Mouse (Mus musculus) midbrain, postnatal 0 days (tissue): Measurements from ENCODE around the gene Rbms2. TPM values are rescaled to one million over a fixed set of nuclear protein-coding genes. Genes with fewer than 3 reads are reported as not detected.
"Not testable (repeated sequence)": the region's sequence is repeated elsewhere in the genome, so short reads cannot be mapped to it uniquely, and the experiment has no call there.

Experiments used
- ATAC-seq: fragments of 200-750 bp; cut with Nextera tagmentation; 2 replicates; pipeline ENCODE4 v1.8.0; 2017; ENCODE audit warnings: moderate number of reproducible peaks, mild to moderate bottlenecking, moderate TSS enrichment, moderate library complexity; ENCODE audit not compliant: low FRiP score
- DNase-seq: peaks from one replicate; pipeline ENCODE4 v3.0.0-alpha.2; 2015; ENCODE audit warnings: low spot score
- H3K27ac ChIP-seq: fragments of 300-500 bp; sonication (generic); 2 replicates; pipeline ENCODE4 v1.5.1; 2014; ENCODE audit warnings: low read depth, mild to moderate bottlenecking, low read length, mixed read lengths
- H3K27me3 ChIP-seq: fragments of 300-500 bp; sonication (generic); 2 replicates; pipeline ENCODE4 v1.6.1; 2014; ENCODE audit warnings: low read length, control low read depth, mixed read lengths; ENCODE audit not compliant: insufficient read depth
- H3K36me3 ChIP-seq: fragments of 300-500 bp; sonication (generic); 2 replicates; pipeline ENCODE4 v1.6.1; 2014; ENCODE audit warnings: low read length, control low read depth, mixed read lengths; ENCODE audit not compliant: insufficient read depth
- H3K4me1 ChIP-seq: fragments of 300-500 bp; sonication (generic); 2 replicates; pipeline ENCODE4 v1.6.1; 2014; ENCODE audit warnings: mild to moderate bottlenecking, control low read depth, antibody characterized with exemption, low read length, mixed read lengths; ENCODE audit not compliant: insufficient read depth
- H3K4me2 ChIP-seq: fragments of 300-500 bp; sonication (generic); 2 replicates; pipeline ENCODE4 v1.6.1; 2014; ENCODE audit warnings: low read depth, mild to moderate bottlenecking, low read length, mixed read lengths; ENCODE audit not compliant: poor library complexity, severe bottlenecking
- H3K4me3 ChIP-seq: fragments of 300-500 bp; sonication (generic); 2 replicates; pipeline ENCODE4 v1.5.1; 2014; ENCODE audit warnings: low read depth, mild to moderate bottlenecking, low read length, moderate library complexity
- H3K9ac ChIP-seq: fragments of 300-500 bp; sonication (generic); replicated peaks from 2 replicates; pipeline ENCODE4 v1.6.1; 2014; ENCODE audit warnings: mild to moderate bottlenecking, low read length, moderate library complexity, mixed read lengths; ENCODE audit not compliant: poor library complexity, severe bottlenecking
- H3K9me3 ChIP-seq: fragments of 300-500 bp; sonication (generic); 2 replicates; pipeline ENCODE4 v1.6.1; 2016; ENCODE audit warnings: low read length, control low read depth
- CTCF ChIP-seq: IDR thresholded peaks from 2 replicates; pipeline ENCODE4 v1.5.1; 2016; ENCODE audit warnings: antibody characterized with exemption, mild to moderate bottlenecking
- WGBS: fragments of 180-500 bp; shearing (Covaris S2); extraction: QIAGEN DNeasy Blood & Tissue Kit; methylation state at CpG from one replicate; pipeline ENCODE4 v1.1.7; 2014; 5-methylcytosine and 5-hydroxymethylcytosine counted together
- polyA plus RNA-seq: library from polyadenylated mRNA; unstranded; fragments of >200 nt; fragmentation: Nextera tagmentation; extraction: Ambion mirVana; gene quantifications from 2 replicates; pipeline ENCODE4 v1.2.1, GENCODE M21; 2015
- total RNA-seq: library from RNA; depleted of rRNA; stranded (reverse); fragments of >200 nt; gene quantifications from 2 replicates; pipeline ENCODE4 v1.2.3, GENCODE M21; 2014

Gene Rbms2
- total and polyA plus RNA-seq, 2 experiments from 2014 or later, result 5.2 to 11.1 TPM

DNA sequence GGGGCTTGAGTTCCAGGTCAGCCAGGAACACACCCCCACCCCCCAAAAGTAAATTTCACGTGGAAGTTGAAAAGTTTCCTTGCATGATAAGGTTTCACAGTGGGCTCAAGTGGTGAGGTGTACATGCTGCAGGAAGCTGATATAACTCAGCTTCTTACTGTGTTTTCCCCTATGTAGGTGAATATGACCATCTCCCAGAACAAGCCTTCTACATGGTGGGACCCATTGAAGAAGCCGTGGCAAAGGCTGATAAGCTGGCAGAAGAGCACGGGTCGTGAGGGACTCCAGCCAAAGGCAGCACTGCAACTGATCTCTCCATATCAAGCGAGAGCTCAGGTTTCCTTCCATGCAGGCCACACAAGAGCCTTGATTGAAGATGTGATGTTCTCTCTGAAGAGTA, 90.3 kb downstream of the Rbms2 start:
- no peak overlapping the region for H3K27ac ChIP-seq
- no peaks in the 10 kb centered on the region for H3K27me3 ChIP-seq
- H3K9me3 ChIP-seq, result no peaks in the 10 kb centered on the region
- peaks cover 22% of the 10 kb centered on the region for H3K4me1 ChIP-seq
- no peak for TF ChIP-seq CTCF
- DNase-seq, result no peak
- no peak for ATAC-seq
- H3K36me3 ChIP-seq, result peaks cover 46% of the 10 kb centered on the region
- H3K4me2 ChIP-seq, result no peak overlapping the region
- 78% methylated on average over 5 of the region's 5 CpGs for WGBS
- H3K4me3 ChIP-seq, result no peak overlapping the region
- no peak overlapping the region for H3K9ac ChIP-seq

DNA sequence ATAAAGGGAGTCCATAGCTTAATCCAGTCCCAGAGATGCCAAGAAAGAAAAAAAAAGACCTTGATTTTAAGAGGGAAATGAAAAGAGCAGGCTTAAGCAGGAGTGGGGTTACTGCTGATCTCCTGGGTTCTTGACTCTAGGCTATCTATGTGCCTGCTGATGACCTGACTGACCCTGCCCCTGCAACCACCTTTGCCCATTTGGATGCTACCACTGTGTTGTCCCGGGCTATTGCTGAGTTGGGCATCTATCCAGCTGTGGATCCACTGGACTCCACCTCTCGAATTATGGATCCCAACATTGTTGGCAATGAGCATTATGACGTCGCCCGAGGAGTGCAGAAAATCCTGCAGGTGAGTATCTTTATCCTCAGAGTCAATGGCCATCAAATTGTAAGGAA, 91.9 kb downstream of the Rbms2 start:
- Histone ChIP-seq H3K4me2 (no peak overlapping the region), H3K36me3 (peaks cover 46% of the 10 kb centered on the region), H3K27ac (no peak overlapping the region), H3K9ac (no peak overlapping the region), H3K4me1 (peaks cover 14% of the 10 kb centered on the region), H3K27me3 (no peaks in the 10 kb centered on the region), H3K4me3 (no peak overlapping the region), H3K9me3 (no peaks in the 10 kb centered on the region)
- TF ChIP-seq CTCF, result no peak
- DNase-seq (no peak), ATAC-seq (no peak)
- 90% methylated on average over 5 of the region's 5 CpGs for WGBS

GRCm38 (mm10) chr10:128087216-128087615, 92.9 kb downstream of the Rbms2 start:
- not testable (repeated sequence) for H3K4me3 ChIP-seq, ATAC-seq, H3K9ac ChIP-seq, H3K27ac ChIP-seq, H3K27me3 ChIP-seq, H3K9me3 ChIP-seq, H3K4me2 ChIP-seq, DNase-seq
- WGBS, result 86% methylated on average over 2 of the region's 2 CpGs
- H3K4me1 ChIP-seq, result peaks cover 14% of the 10 kb centered on the region
- H3K36me3 ChIP-seq, result peaks cover 46% of the 10 kb centered on the region

GRCm38 (mm10) chr10:128086391-128086790, 93.7 kb downstream of the Rbms2 start:
- no peaks in the 10 kb centered on the region for H3K9me3 ChIP-seq
- H3K4me2 ChIP-seq, result no peak overlapping the region
- no peak overlapping the region for H3K27ac ChIP-seq
- DNase-seq (peak; percentile 64), ATAC-seq (no peak)
- peaks cover 46% of the 10 kb centered on the region for H3K36me3 ChIP-seq
- H3K27me3 ChIP-seq, result no peaks in the 10 kb centered on the region
- 77% methylated on average over 6 of the region's 6 CpGs for WGBS
- H3K4me3 ChIP-seq, result no peak overlapping the region
- peak; percentile 68 for TF ChIP-seq CTCF
- peaks cover 12% of the 10 kb centered on the region; the same call in 1 of the 2 replicates for H3K4me1 ChIP-seq
- H3K9ac ChIP-seq, result no peak overlapping the region

- Histone ChIP-seq H3K27me3 (no peaks in the 10 kb centered on the region), H3K9ac (peak overlapping the region; percentile 98), H3K4me3 (peak overlapping the region; percentile 93), H3K27ac (peak overlapping the region; percentile 95), H3K9me3 (no peaks in the 10 kb centered on the region), H3K4me2 (peak overlapping the region; percentile 88), H3K36me3 (peaks cover 35% of the 10 kb centered on the region), H3K4me1 (peaks cover 10% of the 10 kb centered on the region; the same call in 1 of the 2 replicates)
- 4% methylated on average over 3 of the region's 3 CpGs for WGBS
- peak; percentile 30 for DNase-seq
- no peak for TF ChIP-seq CTCF
- no peak for ATAC-seq
Observed at GRCm38 (mm10) chr10:128084160-128084559, 95.9 kb downstream of the Rbms2 start.

DNA sequence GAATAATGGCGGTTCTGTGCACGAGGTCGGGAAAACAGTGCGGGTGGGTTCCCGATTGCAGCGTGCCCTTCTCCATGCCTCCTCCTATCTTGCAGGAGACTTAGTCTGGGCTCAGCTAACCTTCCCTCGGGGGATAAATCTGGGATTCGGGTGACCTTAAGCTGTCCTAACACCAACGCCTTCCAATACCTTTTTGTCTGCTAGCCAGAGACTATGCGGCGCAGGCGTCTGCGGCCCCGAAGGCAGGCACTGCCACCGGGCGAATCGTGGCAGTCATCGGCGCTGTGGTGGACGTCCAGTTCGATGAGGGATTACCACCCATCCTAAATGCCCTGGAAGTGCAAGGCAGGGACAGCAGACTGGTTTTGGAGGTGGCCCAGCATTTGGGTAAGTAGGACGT, 96.4 kb downstream of the Rbms2 start:
- under 1% methylated on average over 22 of the region's 22 CpGs for WGBS
- Histone ChIP-seq H3K36me3 (peaks cover 30% of the 10 kb centered on the region), H3K4me3 (peak overlapping the region; percentile 93), H3K9ac (peak overlapping the region; percentile 98), H3K27ac (peak overlapping the region; percentile 95), H3K4me1 (peaks cover 10% of the 10 kb centered on the region; the same call in 1 of the 2 replicates), H3K9me3 (no peaks in the 10 kb centered on the region), H3K4me2 (peak overlapping the region; percentile 88), H3K27me3 (no peaks in the 10 kb centered on the region)
- ATAC-seq, result peak; percentile 4; the same call in 1 of the 2 replicates
- peak; percentile 10 for DNase-seq
- TF ChIP-seq CTCF, result no peak
